Mouse (Mus musculus) lung, embryonic 14.5 days (tissue): Measurements from ENCODE around the gene Nfyc. TPM values are rescaled to one million over a fixed set of nuclear protein-coding genes. Genes with fewer than 3 reads are reported as not detected.

Experiments used
- ATAC-seq: fragments of 200-750 bp; cut with Nextera tagmentation; 2 replicates; pipeline ENCODE4 v1.8.0; 2017; ENCODE audit warnings: mild to moderate bottlenecking, moderate TSS enrichment, moderate library complexity; ENCODE audit not compliant: insufficient read depth
- DNase-seq: peaks from one replicate; pipeline ENCODE4 v3.0.0-alpha.2; 2015
- H3K27ac ChIP-seq: fragments of 300-500 bp; sonication (generic); 2 replicates; pipeline ENCODE4 v1.5.1; 2014; ENCODE audit warnings: low read depth, mild to moderate bottlenecking, moderate library complexity
- H3K27me3 ChIP-seq: fragments of 300-500 bp; sonication (generic); 2 replicates; pipeline ENCODE4 v1.6.1; 2014; ENCODE audit warnings: low read length, control low read depth; ENCODE audit not compliant: insufficient read depth
- H3K36me3 ChIP-seq: fragments of 300-500 bp; sonication (generic); 2 replicates; pipeline ENCODE4 v1.6.1; 2014; ENCODE audit warnings: control low read depth; ENCODE audit not compliant: insufficient read depth
- H3K4me1 ChIP-seq: fragments of 300-500 bp; sonication (generic); 2 replicates; pipeline ENCODE4 v1.6.1; 2014; ENCODE audit warnings: antibody characterized with exemption, control low read depth; ENCODE audit not compliant: insufficient read depth
- H3K4me2 ChIP-seq: fragments of 300-500 bp; sonication (generic); 2 replicates; pipeline ENCODE4 v1.6.1; 2014; ENCODE audit warnings: mild to moderate bottlenecking
- H3K4me3 ChIP-seq: fragments of 300-500 bp; sonication (generic); 2 replicates; pipeline ENCODE4 v1.5.1; 2014; ENCODE audit warnings: low read depth, low read length
- H3K9ac ChIP-seq: fragments of 300-500 bp; sonication (generic); 2 replicates; pipeline ENCODE4 v1.6.1; 2014
- H3K9me3 ChIP-seq: fragments of 300-500 bp; sonication (generic); 2 replicates; pipeline ENCODE4 v1.6.1; 2016; ENCODE audit warnings: low read depth, low read length, control low read depth
- CTCF ChIP-seq: IDR thresholded peaks from 2 replicates; pipeline ENCODE4 v1.5.1; 2016; ENCODE audit warnings: antibody characterized with exemption, low read depth
- WGBS: fragments of 180-500 bp; shearing (Covaris S2); extraction: QIAGEN DNeasy Blood & Tissue Kit; methylation state at CpG from one replicate; pipeline ENCODE4 v1.1.7; 2014; 5-methylcytosine and 5-hydroxymethylcytosine counted together
- polyA plus RNA-seq: library from polyadenylated mRNA; unstranded; fragments of >200 nt; fragmentation: Nextera tagmentation; extraction: Ambion mirVana; gene quantifications from 2 replicates; pipeline ENCODE4 v1.2.1, GENCODE M21; 2014

Nfyc gene
- polyA plus RNA-seq, 1 experiment from 2014 or later: 114 TPM

GRCm38 (mm10) chr4:120868246-120868645 is 36.9 kb upstream of the Nfyc start:
- no peak for DNase-seq
- no peaks in the 10 kb centered on the region for H3K4me1 ChIP-seq
- no peaks in the 10 kb centered on the region for H3K27me3 ChIP-seq
- WGBS: 60% methylated on average over 5 of the region's 5 CpGs
- no peak overlapping the region for H3K9ac ChIP-seq
- no peaks in the 10 kb centered on the region for H3K9me3 ChIP-seq
- no peak overlapping the region for H3K27ac ChIP-seq
- ATAC-seq: no peak
- H3K4me2 ChIP-seq: no peak overlapping the region
- H3K4me3 ChIP-seq: no peak overlapping the region
- no peak for TF ChIP-seq CTCF
- no peaks in the 10 kb centered on the region for H3K36me3 ChIP-seq

GRCm38 (mm10) chr4:120866211-120866610 is 34.8 kb upstream of the Nfyc start:
- no peak overlapping the region for H3K4me3 ChIP-seq
- no peaks in the 10 kb centered on the region for H3K36me3 ChIP-seq
- H3K4me2 ChIP-seq: no peak overlapping the region
- no peak overlapping the region for H3K9ac ChIP-seq
- WGBS: 5% methylated on average over 6 of the region's 6 CpGs
- H3K4me1 ChIP-seq: no peaks in the 10 kb centered on the region
- no peak overlapping the region for H3K27ac ChIP-seq
- H3K9me3 ChIP-seq: no peaks in the 10 kb centered on the region
- ATAC-seq: peak; percentile 54; the same call in 1 of the 2 replicates
- H3K27me3 ChIP-seq: no peaks in the 10 kb centered on the region
- DNase-seq: peak; percentile 90
- TF ChIP-seq CTCF: no peak

- Histone ChIP-seq H3K9ac (no peak overlapping the region), H3K9me3 (no peaks in the 10 kb centered on the region), H3K4me2 (no peak overlapping the region), H3K27me3 (peaks cover 25% of the 10 kb centered on the region), H3K36me3 (no peaks in the 10 kb centered on the region), H3K4me3 (no peak overlapping the region), H3K4me1 (no peaks in the 10 kb centered on the region), H3K27ac (no peak overlapping the region)
- 49% methylated on average over 7 of the region's 7 CpGs for WGBS
- ATAC-seq: no peak
- no peak for TF ChIP-seq CTCF
- DNase-seq: no peak
These were observed 28.5 kb upstream of the Nfyc start for GRCm38 (mm10) chr4:120859865-120860264.

GRCm38 (mm10) chr4:120856376-120856775 is 25.0 kb upstream of the Nfyc start:
- 38% methylated on average over 5 of the region's 5 CpGs for WGBS
- ATAC-seq: no peak

GRCm38 (mm10) chr4:120855360-120856060 is 24.1 kb upstream of the Nfyc start:
- DNase-seq (no peak), ATAC-seq (no peak)
- Histone ChIP-seq H3K36me3 (no peaks in the 10 kb centered on the region), H3K4me1 (no peaks in the 10 kb centered on the region), H3K4me2 (peak overlapping the region; percentile 91), H3K4me3 (peak overlapping the region; percentile 49), H3K27me3 (peaks cover 31% of the 10 kb centered on the region), H3K27ac (no peak overlapping the region), H3K9me3 (no peaks in the 10 kb centered on the region), H3K9ac (no peak overlapping the region)
- no peak for TF ChIP-seq CTCF
- 24% methylated on average over 7 of the region's 7 CpGs for WGBS

More at GRCm38 (mm10) chr4:120856376-120856775, 25.0 kb upstream of the Nfyc start:
- Histone ChIP-seq H3K4me2 (no peak overlapping the region), H3K9ac (no peak overlapping the region), H3K36me3 (no peaks in the 10 kb centered on the region), H3K27me3 (peaks cover 31% of the 10 kb centered on the region), H3K9me3 (no peaks in the 10 kb centered on the region), H3K4me3 (no peak overlapping the region), H3K4me1 (no peaks in the 10 kb centered on the region), H3K27ac (no peak overlapping the region)
- DNase-seq: no peak
- no peak for TF ChIP-seq CTCF

GRCm38 (mm10) chr4:120854588-120855319 is 23.4 kb upstream of the Nfyc start, which contains the start of gene Rims3:
Gene Rims3, plus strand, starts transcription at chr4:120854816.
- Histone ChIP-seq H3K4me2 (peak within 1 kb of the TSS; percentile 91), H3K4me3 (peak within 1 kb of the TSS; percentile 49), H3K9ac (peak within 1 kb of the TSS; percentile 46; the same call in 1 of the 2 replicates), H3K27me3 (peaks cover 31% of the 10 kb centered on the region), H3K4me1 (no peaks in the 10 kb centered on the region), H3K9me3 (no peaks in the 10 kb centered on the region), H3K27ac (no peak within 1 kb of the TSS), H3K36me3 (no peaks in the 10 kb centered on the region)
- TF ChIP-seq CTCF: no peak
- ATAC-seq (peak; percentile 75), DNase-seq (peak; percentile 56)
- WGBS: 1% methylated on average over 68 of the region's 68 CpGs

- Histone ChIP-seq H3K9ac (no peak overlapping the region), H3K36me3 (no peaks in the 10 kb centered on the region), H3K27ac (no peak overlapping the region), H3K27me3 (peaks cover 17% of the 10 kb centered on the region), H3K4me3 (no peak overlapping the region), H3K4me1 (no peaks in the 10 kb centered on the region), H3K4me2 (no peak overlapping the region), H3K9me3 (no peaks in the 10 kb centered on the region)
- DNase-seq (peak; percentile 89), ATAC-seq (0 out of 2 replicates have a peak, but pooled peaks have one; percentile 32)
- WGBS: 3% methylated on average over 10 of the region's 10 CpGs
- peak; percentile 87 for TF ChIP-seq CTCF
These were observed 19.6 kb upstream of the Nfyc start for GRCm38 (mm10) chr4:120850946-120851345.
